Mouse (Mus musculus): ENCODE results near the gene Rab43.

Rab43 gene

DNA sequence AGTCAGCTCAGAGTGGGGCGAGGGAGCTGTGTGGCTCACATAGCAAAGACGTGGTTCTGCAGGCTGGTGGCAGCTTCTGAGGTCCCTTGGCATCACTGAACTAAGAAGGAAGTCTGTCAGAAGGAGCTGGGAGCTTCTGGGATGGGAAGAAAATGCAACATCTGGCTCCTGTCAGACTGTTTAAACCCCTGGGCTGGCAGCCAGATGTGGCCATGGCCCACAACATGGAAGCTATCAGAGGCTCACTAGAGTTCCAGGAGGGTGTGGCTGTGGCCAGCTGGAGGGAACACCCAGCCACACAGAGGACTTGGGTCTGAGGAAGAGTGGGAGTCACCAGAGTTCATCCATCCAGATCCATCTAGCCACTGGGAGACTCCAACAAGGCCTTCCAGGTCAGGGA, 65.1 kb downstream of the Rab43 start:
- DNase-seq, result no peak

DNA sequence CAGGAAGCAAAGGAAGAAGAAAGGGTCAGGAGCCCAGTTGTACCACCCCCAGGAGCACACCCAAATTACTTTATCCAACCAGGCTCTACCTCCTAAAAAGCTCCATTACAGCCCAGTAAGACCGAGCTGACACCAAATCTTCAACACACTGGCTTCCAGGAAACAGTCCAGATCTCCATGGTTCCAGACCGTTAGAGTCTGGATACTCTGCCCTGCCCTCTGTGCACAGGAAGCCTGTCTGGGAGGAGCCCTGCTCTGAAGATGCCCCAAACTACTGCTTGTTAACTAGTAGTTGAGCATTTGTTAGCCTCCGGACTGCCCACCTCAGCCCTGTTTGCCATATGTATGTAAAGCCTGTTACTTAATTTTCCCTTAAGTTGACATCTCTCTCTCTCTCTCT, 65.9 kb downstream of the Rab43 start:
- DNase-seq, result no peak

DNA sequence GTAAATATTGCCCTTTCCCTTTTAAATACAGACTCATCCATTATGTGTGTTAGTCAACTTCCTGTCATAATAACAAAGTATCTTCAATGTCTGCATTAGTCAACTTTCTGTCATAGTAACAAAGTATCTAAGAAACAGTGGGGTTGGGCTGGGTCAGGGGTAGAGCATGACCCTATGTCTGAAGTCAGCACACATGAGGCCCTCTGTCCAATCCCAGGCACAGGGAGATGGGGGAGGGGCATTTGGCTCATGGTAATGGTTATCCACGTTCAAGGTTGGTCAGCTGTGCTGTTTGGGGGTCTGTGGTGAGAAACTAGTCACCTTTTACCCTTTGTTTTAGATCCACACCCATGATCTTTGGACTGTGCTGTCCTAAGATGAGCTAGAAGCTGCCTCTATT, 66.7 kb downstream of the Rab43 start:
- no peak for DNase-seq

DNA sequence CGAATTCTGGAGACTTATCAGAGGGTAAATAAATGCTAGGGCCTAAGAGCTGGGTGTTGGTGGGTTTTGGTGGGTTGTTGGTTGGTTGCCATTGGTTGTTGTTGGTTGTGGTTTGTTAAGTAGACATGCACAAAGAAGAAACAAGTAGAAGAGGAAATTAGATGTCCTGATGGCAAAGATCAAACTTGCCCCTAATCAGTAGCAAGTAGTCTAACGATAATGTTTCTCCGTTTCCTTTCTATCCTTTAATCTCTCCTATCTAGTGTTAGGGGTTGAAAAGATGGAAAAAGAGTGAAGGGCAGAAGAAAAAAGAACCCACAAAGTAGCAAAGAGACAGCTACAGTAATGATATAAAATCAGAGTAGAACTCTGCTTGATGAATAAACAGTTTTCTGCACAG, 67.3 kb downstream of the Rab43 start:
- no peak for DNase-seq

DNA sequence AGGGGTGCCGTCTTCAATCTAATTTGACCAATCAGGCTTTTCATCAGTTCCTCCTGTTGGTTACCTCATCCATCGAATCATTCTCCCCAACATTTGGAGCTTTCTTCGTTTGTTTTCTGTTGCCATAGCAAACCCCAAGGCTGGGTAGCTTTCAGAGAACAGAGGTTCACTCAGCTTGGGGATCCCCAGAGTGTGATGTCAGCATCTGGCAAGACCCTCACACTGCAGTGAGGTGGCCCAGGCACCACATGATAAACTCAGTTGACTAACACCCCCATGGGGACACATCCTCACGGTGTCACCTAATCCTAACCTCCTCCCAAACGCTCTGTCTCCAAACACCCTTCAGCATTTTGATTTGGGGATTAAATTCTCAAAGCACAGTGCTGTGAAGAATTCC, 68.7 kb downstream of the Rab43 start:
- no peak for DNase-seq

DNA sequence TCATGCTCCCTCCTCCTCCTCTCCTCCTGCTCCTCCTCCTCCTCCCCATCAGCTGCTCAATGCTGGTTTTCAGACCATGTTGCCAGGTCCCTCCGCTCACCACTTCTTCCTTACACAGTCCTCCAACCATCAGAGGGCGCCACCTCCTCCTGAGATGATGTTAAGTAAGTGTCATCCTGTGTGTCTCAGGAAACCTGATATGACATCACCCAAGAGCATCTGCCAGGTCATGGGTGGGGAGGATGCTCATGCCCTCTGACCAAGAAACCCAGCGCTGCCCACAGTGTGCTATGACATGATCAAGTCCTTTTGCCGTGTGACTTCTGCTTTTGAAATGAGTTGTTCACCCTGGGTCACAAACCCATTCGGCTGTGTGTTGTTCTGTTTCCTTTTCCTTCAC, 69.2 kb downstream of the Rab43 start:
- peak; percentile 38 for DNase-seq

DNA sequence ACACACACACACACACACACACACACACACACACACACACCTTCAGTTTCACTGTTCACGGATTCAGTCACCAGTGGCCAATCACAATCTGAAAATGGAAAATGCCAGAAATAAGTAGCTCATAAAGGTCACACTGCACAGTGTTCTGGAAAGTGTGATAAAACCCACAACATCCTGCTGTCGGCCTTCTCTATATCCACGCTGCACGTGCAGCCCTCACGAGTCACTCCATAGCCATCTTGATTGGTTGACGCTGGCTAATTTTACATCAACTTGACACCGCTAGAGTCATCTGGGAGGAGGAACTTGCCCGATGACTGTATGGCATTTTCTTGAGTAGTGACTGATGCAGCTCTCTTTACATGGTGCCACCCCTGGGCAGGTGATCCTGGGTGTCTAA, 70.0 kb downstream of the Rab43 start:
- no peak for DNase-seq

DNA sequence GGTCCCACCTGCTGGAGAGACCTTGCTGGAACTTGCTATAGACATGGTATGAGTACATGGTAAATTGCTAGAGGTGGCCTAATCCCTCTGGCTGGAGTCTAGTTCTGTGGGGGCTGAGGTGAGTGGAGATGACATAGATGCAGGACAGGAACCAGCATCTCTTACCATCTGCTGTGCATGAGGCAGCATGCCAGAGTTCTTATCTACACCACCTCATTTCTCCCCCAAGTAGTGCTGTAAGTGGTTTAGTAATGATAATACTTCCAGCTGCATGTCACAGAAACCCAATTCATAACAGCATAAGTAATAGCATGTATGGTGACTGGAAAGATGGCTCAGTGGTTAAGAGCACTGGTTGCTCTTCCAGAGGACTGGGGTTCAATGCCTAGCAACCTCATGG, 71.5 kb downstream of the Rab43 start:
- no peak for DNase-seq

DNA sequence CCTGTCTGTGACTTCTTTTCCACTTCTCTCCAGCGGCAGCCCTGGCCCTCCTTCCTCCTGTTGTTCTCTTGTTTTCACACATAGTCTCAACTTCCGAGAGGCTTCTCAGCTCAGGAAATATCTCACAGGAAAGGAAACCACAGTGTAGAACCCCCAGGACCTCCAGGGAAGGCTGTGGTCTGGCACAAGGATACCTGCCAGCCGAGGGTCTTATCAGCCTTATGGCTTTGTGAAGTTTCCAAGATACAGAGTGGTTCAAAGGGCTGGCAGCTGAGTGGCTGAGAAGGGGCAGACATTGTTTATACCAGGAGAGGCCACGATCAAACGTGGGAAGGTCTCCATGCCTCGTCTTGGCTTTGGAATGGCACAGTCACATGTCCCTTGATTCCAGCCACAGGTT, 72.1 kb downstream of the Rab43 start:
- DNase-seq, result no peak
